Mouse (Mus musculus) left cerebral cortex, adult 11 months (tissue): ENCODE measurements at regions not wholly inside any gene's neighbourhood (a gene's known extent, or its start where the extent isn't known, plus 50 kb on each side); places are given as distances from the start of the nearest gene placed in this dataset.

ENCODE experiments used
- DNase-seq: peaks from one replicate; pipeline ENCODE4 v3.0.0; 2022; ENCODE audit warnings: low spot score

DNA sequence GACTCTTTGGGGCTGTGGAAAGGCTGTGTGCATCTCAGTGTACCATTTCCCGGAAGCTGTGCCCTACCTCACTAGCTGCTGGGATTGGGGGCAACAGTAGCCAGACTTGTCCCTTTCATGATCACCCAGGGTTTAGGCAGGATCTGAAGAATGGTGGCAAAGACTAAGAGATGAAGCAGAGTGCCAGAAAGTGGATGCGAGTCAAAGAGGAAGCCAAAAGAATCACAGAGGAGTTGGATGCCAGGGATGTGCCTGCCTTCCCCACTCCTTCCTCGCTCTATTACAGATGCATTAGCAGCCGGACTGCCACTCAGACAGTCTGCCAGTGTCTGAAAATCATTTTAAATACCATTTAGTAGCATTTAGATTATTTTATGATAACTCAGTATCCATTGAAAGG is 271.5 kb upstream of the Slc24a2 start:
- DNase-seq = no peak

DNA sequence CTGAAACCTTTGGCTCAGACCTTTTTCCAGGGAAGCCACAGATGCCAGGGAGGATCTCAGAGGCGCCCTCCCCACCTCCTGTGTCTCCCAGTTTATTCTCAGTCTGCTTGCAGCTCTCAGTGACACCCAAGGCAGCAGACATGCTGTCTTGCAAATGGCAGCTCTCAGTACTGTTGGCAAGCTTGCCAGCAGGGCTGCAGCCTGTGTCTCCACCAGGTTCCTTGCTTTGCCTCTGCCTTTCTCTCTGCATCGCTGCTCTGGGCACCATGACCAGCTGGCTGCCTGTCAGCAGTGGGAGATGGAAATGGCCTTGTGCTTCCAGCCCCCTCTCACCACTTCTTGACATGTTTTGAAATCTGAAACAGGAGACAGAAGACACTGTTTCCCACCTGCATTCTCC is 270.2 kb upstream of the Slc24a2 start:
- DNase-seq = no peak

DNA sequence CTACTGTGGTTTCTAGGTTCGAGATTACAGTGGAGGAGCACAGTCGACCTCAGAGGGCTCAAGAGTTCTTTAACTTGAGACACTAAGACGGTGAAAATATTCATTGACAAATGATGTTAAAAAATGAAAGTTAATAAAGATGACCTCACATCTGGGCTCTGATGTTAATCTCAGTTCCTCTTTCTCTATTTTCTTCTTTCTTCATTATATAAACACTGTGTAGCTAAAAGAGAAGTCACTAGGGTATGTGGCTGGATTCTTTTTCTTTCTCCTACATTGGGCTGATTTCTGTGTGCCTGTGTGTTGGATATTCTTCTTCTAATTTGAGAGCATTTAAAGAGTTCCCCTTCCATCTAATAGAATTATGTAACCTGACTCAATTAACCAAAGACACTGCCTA is 257.5 kb upstream of the Slc24a2 start:
- DNase-seq = no peak

DNA sequence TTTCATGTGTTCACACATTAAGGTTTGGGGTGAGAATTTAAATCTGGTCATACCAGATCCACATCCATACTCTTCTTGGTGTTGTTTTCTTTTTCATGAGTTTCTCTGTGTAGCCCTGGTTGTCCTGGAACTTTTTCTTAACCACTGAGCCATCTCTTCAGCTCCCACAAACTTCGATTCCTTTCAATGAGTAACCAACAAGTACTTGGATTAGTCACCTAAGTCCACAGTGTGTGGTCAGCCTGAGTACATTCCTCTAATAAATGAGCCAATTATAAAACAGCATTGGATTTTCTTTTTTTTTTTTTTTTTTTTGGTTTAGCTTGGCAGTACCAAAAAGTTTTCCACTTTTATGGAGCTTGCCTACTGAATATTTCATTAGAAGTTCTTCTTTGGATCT is 245.3 kb upstream of the Slc24a2 start:
- no peak for DNase-seq

DNA sequence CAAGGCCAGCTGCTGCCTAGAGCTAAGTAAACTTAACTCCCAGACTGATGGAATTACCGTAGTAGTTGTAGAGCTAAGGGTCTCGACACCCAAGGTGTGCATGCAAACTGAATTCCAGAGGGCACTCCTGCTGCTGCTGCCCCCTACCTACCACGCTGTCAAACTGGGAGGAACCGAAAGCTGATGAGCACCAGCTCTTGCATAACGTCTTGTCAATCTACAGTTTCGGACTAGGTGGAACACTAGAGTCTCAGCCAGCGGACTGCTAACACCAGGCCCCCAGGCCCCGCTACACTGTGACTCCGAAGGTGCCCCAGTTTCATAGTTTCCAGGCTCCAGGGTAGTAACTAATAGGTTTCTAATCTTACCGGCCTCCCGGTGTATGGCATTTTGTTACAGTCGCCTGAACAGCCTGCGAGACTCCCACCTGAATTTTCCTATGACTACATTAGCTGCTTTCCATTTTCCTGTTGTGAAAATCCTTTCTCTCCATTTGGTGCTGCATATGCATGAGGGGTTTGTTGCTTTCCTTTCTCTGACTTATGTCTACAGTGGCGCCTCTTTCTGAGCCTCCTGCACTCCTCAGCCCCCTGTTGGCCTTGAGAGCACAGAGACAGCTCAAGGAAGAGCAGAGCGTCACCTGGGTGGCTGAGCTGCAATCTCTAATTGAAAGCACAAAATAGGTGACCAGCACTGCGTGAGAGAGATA is 243.2 kb upstream of the Slc24a2 start:
- no peak for DNase-seq

DNA sequence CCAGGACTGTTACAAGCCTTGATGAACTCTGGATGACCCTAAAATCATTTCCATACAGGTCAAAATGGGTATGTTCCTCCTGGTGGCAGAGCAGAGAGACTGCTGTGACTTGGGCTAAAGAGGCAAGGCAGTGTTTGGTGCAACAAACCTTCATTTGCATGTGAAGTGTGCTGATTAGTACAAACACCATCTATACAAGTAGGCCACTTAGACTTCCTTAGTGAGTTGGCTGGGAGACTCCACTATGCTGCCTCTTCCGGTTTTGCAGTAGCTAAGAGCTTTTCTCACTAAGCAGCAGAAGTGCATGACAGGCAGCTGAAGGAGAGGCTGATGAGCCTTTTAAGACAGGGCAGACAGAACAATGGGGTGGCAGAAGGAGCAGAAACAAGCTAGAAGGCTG is 242.5 kb upstream of the Slc24a2 start:
- no peak for DNase-seq

DNA sequence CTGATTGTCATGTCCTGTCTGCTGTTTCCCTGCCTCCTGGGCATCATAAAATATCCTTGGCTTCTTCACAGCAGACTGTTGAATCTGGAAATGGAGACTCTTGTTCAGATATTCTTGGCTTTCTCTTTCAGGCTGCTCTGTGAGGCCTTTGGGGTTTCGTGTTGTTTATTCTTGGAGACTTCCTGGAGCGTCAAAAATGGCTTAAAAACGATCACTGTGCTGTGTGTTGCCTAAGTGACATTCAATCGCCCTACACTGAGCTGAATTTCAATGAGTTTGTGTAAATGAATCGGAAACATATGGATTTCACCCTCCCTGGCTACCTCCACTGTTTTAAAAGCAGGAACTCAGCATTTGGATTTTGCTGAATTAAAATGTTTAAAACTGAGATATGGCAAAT is 241.1 kb upstream of the Slc24a2 start:
- DNase-seq = no peak

DNA sequence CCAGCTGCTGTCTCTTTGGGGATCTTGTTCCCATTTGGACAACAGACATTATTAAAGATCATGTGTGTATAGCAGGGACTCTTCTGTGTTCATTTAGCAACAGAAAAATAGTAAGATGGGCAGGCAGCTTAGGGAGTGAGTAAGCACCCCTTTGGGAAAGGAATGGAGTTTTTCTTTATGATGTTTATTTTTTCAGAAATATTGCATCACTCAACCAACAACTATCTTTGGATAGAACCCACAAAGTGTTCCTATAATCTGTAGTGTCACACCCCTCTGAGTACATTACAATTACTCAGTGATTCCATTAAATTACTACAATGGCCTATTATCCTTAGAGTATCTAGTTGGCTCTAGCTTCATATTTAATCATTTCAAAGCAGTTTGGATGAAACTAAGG is 237.3 kb upstream of the Slc24a2 start:
- DNase-seq = no peak

DNA sequence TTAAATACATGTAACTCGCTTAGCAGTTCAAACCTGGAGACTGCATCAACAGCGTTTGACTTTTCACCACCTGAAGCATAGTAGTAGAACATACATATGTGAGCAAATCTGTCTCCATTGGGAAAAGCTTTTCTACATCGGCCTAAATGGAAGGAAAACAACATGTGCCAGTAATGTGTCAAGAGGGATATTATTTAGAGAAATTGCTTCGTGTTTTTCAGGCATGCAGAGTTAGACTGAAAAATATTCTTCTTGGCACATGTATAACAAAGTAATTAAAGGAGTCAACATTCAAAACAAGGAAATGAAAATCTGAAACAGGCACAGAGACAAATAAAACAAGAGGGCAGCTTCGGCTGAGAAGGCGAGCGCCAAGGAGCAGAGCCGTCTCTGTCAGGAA is 236.7 kb upstream of the Slc24a2 start:
- no peak for DNase-seq

DNA sequence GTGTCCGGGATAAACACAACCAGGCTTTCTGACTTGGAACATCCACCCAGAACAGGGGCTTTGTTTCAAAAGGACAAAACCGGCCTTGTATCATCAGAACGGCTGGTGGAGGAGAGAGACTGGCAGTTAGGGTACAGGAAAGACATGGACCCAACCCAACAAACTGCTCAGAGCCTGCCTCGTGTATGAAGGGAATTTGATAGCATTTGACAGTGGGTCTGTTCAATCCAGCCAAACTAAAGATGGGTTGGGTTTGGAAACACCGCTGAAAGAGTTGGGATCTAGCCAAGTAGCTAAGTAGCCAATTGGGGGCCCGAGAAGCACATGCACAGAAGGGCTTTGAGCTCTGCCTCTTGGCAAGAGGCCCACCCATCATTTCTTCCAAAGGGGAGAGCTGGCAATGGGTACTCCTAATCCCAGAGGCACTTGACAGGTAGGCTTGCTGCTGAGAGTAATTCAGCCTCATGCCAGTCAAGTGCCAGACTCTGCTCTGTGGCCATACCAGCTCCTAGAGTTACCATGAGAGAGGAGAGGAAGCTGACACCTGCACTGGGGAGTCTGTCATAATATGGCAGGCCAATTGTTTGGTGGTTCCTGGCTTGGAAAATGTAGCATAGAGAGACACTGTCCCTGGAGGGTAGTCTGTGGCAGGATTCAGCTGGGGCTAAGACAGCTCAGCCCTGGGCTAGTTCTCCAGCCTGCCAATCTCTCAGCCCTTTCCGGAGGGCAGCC is 231.1 kb upstream of the Slc24a2 start:
- DNase-seq = peak; percentile 28

DNA sequence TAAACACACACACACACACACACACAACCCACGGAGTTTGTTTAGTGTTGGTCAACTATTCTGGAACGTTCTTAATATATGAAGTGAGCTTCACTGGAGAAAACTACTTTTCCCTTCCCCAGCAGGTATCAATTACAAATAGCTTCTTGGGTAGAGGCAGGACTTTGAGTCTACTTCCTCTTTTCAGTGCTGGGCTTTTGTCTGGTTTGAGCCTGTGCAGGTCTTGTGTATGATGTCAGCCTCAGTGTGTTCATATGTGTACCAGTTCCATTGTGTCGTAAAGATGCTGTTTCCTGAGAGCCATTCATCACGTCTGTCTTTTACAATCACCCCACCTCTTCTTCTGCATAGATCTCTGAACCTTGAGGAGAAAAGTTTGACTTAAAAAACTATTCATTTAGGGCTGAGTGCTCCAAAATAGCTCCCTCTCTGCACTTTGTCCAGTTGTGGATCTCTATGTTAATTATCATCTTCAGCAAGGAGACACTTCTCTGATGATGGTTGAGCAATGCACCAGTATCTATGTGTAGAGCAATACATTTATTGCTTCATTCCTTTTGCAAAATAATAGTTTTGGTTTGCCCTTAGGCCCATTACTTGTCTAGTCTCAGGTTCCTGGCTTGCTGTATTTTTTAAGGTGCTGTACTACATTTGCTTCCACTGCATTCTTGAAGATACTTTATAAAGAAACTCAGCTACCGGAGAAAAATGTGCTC is 225.7 kb upstream of the Slc24a2 start:
- DNase-seq = no peak

DNA sequence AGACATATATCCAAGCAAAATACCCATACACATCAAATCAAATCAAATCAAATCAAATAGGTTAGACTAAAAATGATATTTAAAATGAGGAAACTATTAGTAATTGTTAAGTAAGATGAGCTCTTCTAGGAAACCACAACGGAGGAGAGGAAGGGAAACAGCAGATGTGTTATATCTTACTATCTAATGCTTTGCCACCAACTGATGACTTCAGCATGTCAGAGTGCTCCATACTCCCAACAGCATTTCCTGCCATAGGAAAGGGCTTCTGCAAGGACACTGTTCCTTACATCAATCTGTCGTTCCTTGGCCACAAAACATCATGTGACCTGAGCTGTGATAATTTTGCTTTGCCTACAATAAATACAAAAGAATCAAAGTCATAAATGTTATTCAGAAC is 221.8 kb upstream of the Slc24a2 start:
- no peak for DNase-seq

DNA sequence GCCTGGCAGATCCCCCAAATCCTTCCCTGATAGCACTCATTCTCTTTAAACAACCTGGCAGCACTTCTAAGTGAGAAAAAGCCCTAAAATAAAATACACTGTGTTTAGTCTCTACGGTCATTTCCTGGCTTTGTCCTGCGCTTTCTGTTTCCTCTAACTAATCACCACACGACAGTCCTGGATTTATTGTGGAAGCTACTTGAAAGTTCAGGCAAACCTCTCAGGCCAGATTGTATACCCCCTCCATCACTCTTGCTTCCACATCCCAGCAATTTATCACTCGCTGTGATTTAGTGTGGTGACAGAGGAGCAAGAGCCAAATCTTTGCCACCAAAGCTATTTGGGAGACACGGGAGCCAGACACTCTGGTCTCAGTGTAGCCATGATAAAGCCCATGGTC is 221.0 kb upstream of the Slc24a2 start:
- no peak for DNase-seq

DNA sequence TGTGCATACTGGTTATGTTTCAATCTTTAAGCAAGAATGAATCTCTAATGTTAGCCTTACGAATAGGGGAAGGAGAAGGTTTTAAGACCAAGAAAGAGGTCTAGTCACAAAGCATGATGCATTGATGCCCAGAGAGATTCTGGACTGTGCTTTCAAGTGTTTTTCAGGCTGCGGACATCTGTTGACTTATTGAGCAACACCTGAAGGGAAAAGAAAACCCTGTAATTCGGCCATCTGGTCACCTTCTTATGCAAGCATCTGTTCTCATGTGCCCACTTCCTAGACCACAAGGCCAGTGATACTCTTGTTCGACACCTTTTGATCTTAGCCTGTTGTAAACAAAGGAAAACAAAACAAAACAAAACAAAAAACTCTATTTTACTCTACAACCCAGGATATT is 218.1 kb upstream of the Slc24a2 start:
- DNase-seq = no peak

DNA sequence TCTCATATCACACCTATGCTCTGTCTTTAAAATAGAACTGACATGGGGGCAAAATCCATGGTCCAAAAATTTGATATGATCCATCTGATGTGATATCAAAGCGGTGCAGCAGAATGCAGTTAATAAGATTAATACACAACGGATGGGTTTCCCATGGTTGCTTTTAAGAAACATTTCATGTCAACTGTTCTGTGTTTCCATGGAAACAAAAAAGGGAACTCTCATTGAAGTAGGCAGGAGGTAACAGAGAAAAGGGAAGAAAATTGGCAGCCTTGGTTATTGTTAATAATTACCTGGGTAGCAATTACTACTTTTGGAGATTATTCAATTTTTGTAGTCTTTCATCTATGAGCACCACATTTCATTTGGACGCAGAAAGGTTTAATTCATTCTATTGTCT is 216.6 kb upstream of the Slc24a2 start:
- DNase-seq = no peak

DNA sequence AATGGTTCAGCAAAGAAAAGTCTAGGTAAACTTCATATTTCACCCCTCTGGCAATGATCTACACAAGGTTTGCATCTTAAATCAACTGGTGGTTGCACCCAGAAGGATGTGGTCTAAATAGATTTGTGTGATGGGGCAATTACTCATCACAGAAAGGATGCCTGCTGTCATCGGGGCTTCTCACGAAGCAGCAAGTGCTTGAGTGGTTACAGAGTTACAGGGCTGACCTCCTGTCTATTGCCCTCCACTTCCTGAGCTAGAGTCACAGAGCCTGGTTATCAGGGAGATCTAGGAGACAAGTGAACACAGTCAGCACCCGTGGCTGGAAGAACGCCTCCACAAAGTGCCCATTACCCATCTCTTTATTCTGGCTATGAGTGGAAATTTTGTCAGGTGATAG is 203.9 kb upstream of the Slc24a2 start:
- no peak for DNase-seq

DNA sequence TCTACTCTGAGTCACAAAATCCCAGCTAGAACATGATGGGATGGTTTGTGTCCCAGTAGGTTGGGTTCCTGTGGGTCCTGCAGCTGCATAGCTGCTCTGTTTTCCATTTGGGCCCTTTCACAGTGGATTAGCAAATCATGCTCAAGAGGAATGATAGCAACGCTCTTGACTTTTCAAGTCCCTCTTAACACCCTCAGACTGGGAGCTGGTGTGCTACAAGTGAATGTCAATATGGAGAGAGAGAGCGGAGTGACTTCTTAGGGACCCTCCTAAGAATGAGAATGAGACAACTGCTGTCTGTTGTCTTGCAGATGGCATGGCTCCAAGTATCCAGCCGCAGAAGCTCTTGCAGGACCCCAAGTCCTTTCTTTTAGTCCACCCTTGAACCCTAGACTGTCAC is 198.1 kb upstream of the Slc24a2 start:
- DNase-seq = no peak

DNA sequence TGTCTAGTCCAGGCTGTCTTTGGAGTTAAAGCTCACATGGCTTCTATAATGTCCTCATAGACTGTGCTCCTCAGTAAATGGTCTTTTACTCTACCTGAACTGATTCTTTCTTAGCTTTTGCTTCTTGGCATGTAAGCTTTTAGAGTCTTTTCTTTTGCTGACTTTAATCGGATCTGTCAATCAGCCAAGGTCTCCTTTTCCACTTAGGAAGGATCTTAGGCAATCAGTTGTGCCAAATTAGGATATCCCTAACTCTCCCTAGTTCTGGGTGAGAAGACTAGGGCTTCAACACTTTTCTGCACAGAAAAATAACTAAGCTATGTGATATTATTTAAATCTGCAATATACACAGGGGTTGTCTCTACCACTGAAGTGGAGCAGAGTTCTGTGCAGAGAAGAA is 193.8 kb upstream of the Slc24a2 start:
- no peak for DNase-seq

DNA sequence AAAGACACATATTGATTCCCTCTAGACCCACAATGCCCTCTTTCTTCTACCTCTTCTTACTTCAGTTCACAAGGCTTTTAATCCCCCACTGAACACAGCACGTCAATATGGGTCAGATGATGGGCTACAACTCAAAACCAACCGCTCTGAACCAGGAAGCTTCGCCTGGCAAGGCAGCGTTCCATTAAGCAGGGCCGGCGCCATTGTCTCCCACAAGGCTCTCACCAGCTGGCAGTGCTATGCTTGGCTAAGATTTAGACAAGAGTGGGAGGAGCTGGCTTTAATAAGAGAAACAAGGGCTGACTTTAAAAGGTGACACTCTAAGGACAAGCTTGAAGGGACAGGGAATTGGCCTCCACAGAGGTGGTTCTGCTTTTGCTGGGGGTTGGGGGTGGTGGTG is 192.3 kb upstream of the Slc24a2 start:
- DNase-seq = no peak

DNA sequence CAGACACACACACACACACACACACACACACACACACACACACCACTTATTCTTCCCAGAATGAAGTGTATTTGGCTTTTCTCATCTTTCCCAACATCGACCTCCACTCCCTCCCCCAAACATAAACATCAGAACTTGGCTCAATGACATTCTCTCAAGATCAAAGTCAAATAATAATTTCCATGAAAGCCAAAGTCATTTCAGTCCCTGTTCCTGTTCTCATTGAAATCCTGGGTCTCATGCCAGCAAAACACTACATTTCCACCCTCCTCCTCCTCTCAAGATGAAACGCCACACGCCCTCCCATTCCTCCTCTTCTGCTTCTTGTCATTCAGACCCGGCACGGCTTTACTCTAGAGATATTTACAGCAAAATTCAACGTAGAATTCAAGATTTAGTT is 173.1 kb upstream of the Slc24a2 start:
- DNase-seq = no peak

DNA sequence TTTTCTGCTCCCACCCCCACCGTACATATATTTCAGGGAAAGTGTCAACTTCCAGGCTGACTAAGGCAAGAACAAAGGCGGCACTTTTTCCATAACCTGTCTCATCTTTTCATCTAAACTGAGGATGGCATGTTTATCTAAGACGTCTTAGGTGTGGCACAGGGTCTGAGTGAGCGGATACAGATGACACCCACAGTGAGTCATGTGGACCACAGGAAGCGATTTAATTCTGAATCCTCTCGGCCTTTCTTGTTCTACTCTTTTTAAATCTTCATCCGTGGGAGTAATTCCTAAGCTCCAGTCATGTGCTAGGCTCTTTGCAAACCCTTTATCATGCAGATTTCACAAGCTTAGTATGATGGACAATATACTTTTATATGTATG is 171.9 kb upstream of the Slc24a2 start:
- no peak for DNase-seq

DNA sequence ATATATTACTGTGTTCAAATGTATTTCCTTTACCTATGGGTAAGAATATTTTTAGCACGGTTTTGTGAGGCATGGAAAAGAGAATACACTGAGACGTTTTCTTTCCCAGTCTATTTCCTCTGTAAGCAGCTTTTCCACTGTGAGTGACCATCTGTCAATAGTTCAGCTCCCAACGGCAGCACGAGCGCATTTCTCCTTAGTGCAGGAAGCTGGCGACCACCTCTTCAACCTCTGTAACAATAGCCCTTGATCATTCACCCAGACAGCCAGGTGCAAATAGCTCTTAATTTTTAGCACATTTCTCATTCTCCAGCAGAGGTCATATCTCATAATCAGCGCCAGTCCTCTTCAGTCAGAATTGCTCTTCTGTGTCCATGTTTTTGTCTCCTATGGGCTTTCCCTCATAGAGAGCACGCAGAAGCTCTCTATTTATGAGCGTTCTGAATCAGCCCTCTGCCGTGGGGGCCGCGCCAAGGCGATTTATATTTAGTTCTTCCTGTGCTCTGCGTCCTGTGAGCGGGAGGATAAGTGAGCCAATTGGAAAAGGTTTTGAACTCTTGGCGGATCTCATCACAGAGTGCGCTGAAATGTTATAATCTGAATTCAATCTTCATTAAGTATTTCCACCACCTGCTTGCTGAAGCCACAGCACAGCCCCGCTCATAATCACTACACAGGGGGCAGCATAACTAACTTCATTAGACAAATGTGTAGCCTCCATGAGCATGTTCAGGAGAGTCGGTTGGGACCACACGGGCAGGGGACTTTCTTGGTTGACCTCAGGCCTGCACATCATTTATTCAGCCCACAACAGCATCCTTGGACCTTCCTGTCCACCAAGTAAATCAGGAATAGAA is 171.3 kb upstream of the Slc24a2 start:
- DNase-seq = peak; percentile 15

DNA sequence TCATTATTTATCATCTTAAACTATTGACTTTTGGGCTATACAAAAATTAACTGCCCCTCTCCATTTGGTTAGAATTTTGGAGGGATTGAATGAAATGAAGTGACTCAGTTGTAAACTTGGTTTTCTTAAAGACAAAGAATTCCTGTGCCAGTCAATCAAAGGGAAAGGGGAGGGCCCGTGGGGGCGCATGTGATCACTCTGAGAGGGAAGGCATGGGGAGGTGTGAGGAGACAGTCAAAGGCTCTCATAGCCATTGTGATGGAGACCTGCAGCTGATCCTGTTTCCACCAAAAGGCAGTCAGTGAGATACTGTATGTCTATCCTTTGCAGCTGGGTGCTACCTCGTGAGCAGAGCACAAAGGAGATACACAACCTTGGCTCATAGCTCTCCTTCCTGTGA is 156.6 kb upstream of the Slc24a2 start:
- no peak for DNase-seq
